ENCODE assay signal across 9 mouse cellular contexts in the genomic region with DNA sequence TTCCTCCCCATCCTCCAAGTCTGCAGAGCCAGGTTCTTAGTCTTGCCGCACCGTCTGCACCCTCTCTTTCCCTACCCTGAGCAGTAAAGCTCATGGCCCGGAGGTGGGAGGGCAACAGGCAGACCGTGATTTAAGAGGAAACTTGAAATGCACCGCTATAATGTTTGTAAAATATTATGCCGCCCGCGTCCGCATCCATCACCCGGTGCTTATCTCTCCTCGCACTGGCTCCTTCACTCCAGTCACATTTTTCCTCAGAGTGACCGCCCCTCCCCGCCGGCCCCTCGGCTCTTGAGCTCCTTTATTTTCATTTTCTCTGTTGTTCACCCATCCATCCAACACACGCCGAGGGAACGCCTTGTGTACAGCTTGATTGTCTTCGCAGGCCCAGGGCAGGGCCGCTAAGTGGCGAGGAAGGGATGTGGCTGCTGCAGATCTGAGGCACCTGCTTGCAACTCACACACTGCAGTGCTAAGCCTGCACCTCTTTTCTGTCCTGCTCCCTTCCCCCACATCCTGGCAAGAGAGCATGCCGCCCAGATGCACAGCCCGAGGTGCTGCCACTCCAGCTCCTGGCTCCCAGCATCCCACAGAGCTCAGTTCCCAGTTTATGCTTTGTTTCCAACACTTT.
A peak's percentile ranks its signal among the peaks of the same experiment; 100 is the strongest.
DNase-seq lines count a peak whose midpoint lies in the region; ATAC-seq and TF ChIP-seq lines count a peak whose summit lies in the region.
"Had no signal": no experiment of that assay in that cellular context is flagged by ENCODE, and none has a peak within 500 bp of the region (broad histone marks: within the 10 kb centered on the region; RNA-seq: fewer than 3 reads in every experiment).

No protein-coding gene starts in this region.

- H3K4me1 ChIP-seq in megakaryocyte, embryonic 14.5 days: peaks cover 7% of the 10 kb centered on the region; the same call in 1 of the 2 replicates
- peaks cover 13% of the 10 kb centered on the region for H3K4me1 ChIP-seq in midbrain, embryonic 12.5 days

- no peak for ATAC-seq in megakaryocyte, adult 5-6 weeks (ENCODE audit: poor library complexity, severe bottlenecking)
- peak; percentile 23; the same call in 1 of the 2 replicates for ATAC-seq in midbrain, embryonic 12.5 days (ENCODE audit: low FRiP score, low read depth)

- peak overlapping the region; percentile 32 for H3K4me2 ChIP-seq in midbrain, embryonic 12.5 days (replicated peaks)

- H3K9ac ChIP-seq in midbrain, embryonic 12.5 days (replicated peaks): 0 out of 2 replicates have a peak overlapping the region, but pooled peaks have one; percentile 7

- 0 out of 2 replicates have a peak overlapping the region, but pooled peaks have one; percentile 7 for H3K27ac ChIP-seq in midbrain, embryonic 12.5 days (replicated peaks)
- no peak overlapping the region for H3K27ac ChIP-seq in layer of hippocampus, adult 2 months

- DNase-seq in embryo, embryonic 11 days: peak; percentile 30
- no peak for DNase-seq in embryo, embryonic 10 days (ENCODE audit: low spot score)
- peak; percentile 78 for DNase-seq in thymus, postnatal 4 days
- DNase-seq in right cerebral cortex, postnatal 4 days: no peak
- no peak for DNase-seq in layer of hippocampus, adult 2 months (ENCODE audit: low spot score in 2 of 2)
- DNase-seq: adrenal gland, postnatal 36 days had no signal

- WGBS in midbrain, embryonic 12.5 days: 37% methylated on average over 23 of the region's 23 CpGs

- no peaks in the 10 kb centered on the region for H3K36me3 ChIP-seq in megakaryocyte, embryonic 14.5 days (replicated peaks; ENCODE audit: low read length)
- no peaks in the 10 kb centered on the region for H3K36me3 ChIP-seq in midbrain, embryonic 12.5 days

- no peak for TF ChIP-seq CTCF in layer of hippocampus, adult 2 months (conservative IDR thresholded peaks at IDR 0.05)

- H3K9me3 ChIP-seq in megakaryocyte, embryonic 14.5 days: peaks cover 37% of the 10 kb centered on the region
- no peaks in the 10 kb centered on the region for H3K9me3 ChIP-seq in midbrain, embryonic 12.5 days

- peaks cover 4% of the 10 kb centered on the region for H3K27me3 ChIP-seq in megakaryocyte, embryonic 14.5 days (replicated peaks)
- no peaks in the 10 kb centered on the region for H3K27me3 ChIP-seq in midbrain, embryonic 12.5 days

- peak overlapping the region; percentile 42 for H3K4me3 ChIP-seq in megakaryocyte, embryonic 14.5 days (replicated peaks)
- H3K4me3 ChIP-seq in midbrain, embryonic 12.5 days: no peak overlapping the region
- no peak overlapping the region for H3K4me3 ChIP-seq in layer of hippocampus, adult 2 months

Comparison
In these comparisons a context has a peak if more than half of its experiments do, and no peak if none do; other contexts are left out.
1. DNase-seq: peak in embryo, embryonic 11 days (single experiment) and thymus, postnatal 4 days (single experiment); none in embryo, embryonic 10 days (single experiment), right cerebral cortex, postnatal 4 days (single experiment) and layer of hippocampus, adult 2 months (0 of 2).